In genomic region chr5:53402022-53402421, GRCm38 (mm10) we compare ENCODE assay signal across 19 mouse cellular contexts.
DNase-seq lines count a peak whose midpoint lies in the region; ATAC-seq and TF ChIP-seq lines count a peak whose summit lies in the region.
"Had no signal": no experiment of that assay in that cellular context is flagged by ENCODE, and none has a peak within 500 bp of the region (broad histone marks: within the 10 kb centered on the region; RNA-seq: fewer than 3 reads in every experiment).

No protein-coding gene starts in this region.

- H3K4me3 ChIP-seq in CH12.LX (replicated peaks in 1 of 3; ENCODE audit: low read depth in 2 of 3, low read length in 2 of 3, poor library complexity in 1 of 3) (no peak overlapping the region), macrophage (ENCODE audit: inconsistent target) (no peak overlapping the region)
- no peak overlapping the region for H3K4me3 ChIP-seq in brown adipose tissue, adult 24 weeks (ENCODE audit: insufficient read depth, low read depth, low read length)
- H3K4me3 ChIP-seq in midbrain, embryonic 15.5 days: no peak overlapping the region
- H3K4me3 ChIP-seq: heart, embryonic 13.5 days; hindbrain, embryonic 12.5 days; intestine, embryonic 15.5 days had no signal

- no peak; the same call in none of the 2 replicates for TF ChIP-seq RAD21 in CH12.LX (IDR thresholded peaks at IDR 0.05; ENCODE audit: low read depth, low read length)

- H3K27ac ChIP-seq in CH12.LX (ENCODE audit: insufficient read depth, low read depth) (peak overlapping the region; percentile 90), macrophage (peak overlapping the region; percentile 99)
- peak overlapping the region; percentile 77 for H3K27ac ChIP-seq in brown adipose tissue, adult 24 weeks (replicated peaks; ENCODE audit: low read depth, low read length)
- H3K27ac ChIP-seq in midbrain, embryonic 15.5 days: no peak overlapping the region
- H3K27ac ChIP-seq: heart, embryonic 13.5 days; hindbrain, embryonic 12.5 days; intestine, embryonic 15.5 days had no signal

- H3K36me3 ChIP-seq in CH12.LX (replicated peaks in 1 of 2; ENCODE audit: control insufficient read depth in 1 of 2, insufficient read depth in 1 of 2, low read length in 1 of 2): no peaks in the 10 kb centered on the region
- H3K36me3 ChIP-seq in macrophage (ENCODE audit: inconsistent target): no peaks in the 10 kb centered on the region
- no peaks in the 10 kb centered on the region for H3K36me3 ChIP-seq in midbrain, embryonic 15.5 days (replicated peaks)
- H3K36me3 ChIP-seq: heart, embryonic 13.5 days; hindbrain, embryonic 12.5 days; intestine, embryonic 15.5 days had no signal

- no peaks in the 10 kb centered on the region for H3K79me2 ChIP-seq in CH12.LX (replicated peaks; ENCODE audit: control insufficient read depth, extremely low read depth, insufficient read depth, poor library complexity, severe bottlenecking)
- no peaks in the 10 kb centered on the region for H3K79me2 ChIP-seq in macrophage (ENCODE audit: inconsistent target)

- peak overlapping the region; percentile 80 for H3K4me2 ChIP-seq in CH12.LX (ENCODE audit: insufficient read depth, low read depth, poor library complexity, severe bottlenecking)
- H3K4me2 ChIP-seq in midbrain, embryonic 15.5 days: no peak overlapping the region
- H3K4me2 ChIP-seq: heart, embryonic 13.5 days; hindbrain, embryonic 12.5 days; intestine, embryonic 15.5 days had no signal

- DNase-seq in CD4-positive helper T cell, adult 2 months (ENCODE audit: low read depth, low spot score): peak; percentile 67
- peak; percentile 82 for DNase-seq in CH12.LX (ENCODE audit: extremely low read depth)
- DNase-seq in kidney, adult 8-10 months: no peak
- DNase-seq in thymus, postnatal 25 days: no peak
- DNase-seq: adrenal gland, postnatal 10 days; cerebellum, adult 18-20 months; cerebellum, adult 9-11 months; cerebellum, postnatal 36 days; gastrocnemius, postnatal 36 days; heart, postnatal 36 days; kidney, adult 18-20 months had no signal

- no peaks in the 10 kb centered on the region for H3K27me3 ChIP-seq in CH12.LX (replicated peaks)
- no peaks in the 10 kb centered on the region for H3K27me3 ChIP-seq in midbrain, embryonic 15.5 days (replicated peaks)
- H3K27me3 ChIP-seq: heart, embryonic 13.5 days; hindbrain, embryonic 12.5 days; intestine, embryonic 15.5 days had no signal

- in situ Hi-C loops in CH12.LX (cut with MboI; ENCODE audit: low pct_ligation_motif_present, low pct_unique_long_range_greater_than_20kb, low sequenced_read_pairs): loop anchor here (10.0 kb wide), 2 partner anchors 123 to 193 kb away; no protein-coding TSS in a partner anchor

- H3K4me1 ChIP-seq in CH12.LX (ENCODE audit: control insufficient read depth in 1 of 2, insufficient read depth in 2 of 2): peaks cover 23 to 64% of the 10 kb centered on the region in 2 experiments
- no peaks in the 10 kb centered on the region for H3K4me1 ChIP-seq in brown adipose tissue, adult 24 weeks (ENCODE audit: control insufficient read depth, insufficient read depth, insufficient read length, low read length)
- no peaks in the 10 kb centered on the region for H3K4me1 ChIP-seq in midbrain, embryonic 15.5 days
- H3K4me1 ChIP-seq: heart, embryonic 13.5 days; hindbrain, embryonic 12.5 days; intestine, embryonic 15.5 days had no signal

- no peak for ATAC-seq in midbrain, embryonic 15.5 days (replicated peaks)
- ATAC-seq: forebrain, embryonic 16.5 days; hindbrain, embryonic 16.5 days; intestine, embryonic 15.5 days had no signal

- dilution Hi-C loops in CH12.LX (cut with MboI; ENCODE audit: extremely low pct_ligation_motif_present, extremely low pct_unique_long_range_greater_than_20kb, low sequenced_read_pairs): no loop called here

- 82% methylated on average over 4 of the region's 4 CpGs for WGBS in macrophage (ENCODE audit: missing documents)
- WGBS in midbrain, embryonic 15.5 days: 88% methylated on average over 4 of the region's 4 CpGs

- peak; percentile 86 for TF ChIP-seq EP300 in CH12.LX (IDR thresholded peaks at IDR 0.05; ENCODE audit: low read length)

- TF ChIP-seq CTCF in CH12.LX (conservative IDR thresholded peaks at IDR 0.05 in 1 of 2, IDR thresholded peaks at IDR 0.05 in 1 of 2; ENCODE audit: low read depth in 2 of 2, low read length in 2 of 2): no peak

- H3K9me3 ChIP-seq in CH12.LX (replicated peaks; ENCODE audit: low read length): no peaks in the 10 kb centered on the region
- H3K9me3 ChIP-seq in midbrain, embryonic 15.5 days: no peaks in the 10 kb centered on the region
- H3K9me3 ChIP-seq: heart, embryonic 13.5 days; hindbrain, embryonic 12.5 days; intestine, embryonic 15.5 days had no signal

- H3K9ac ChIP-seq in CH12.LX (ENCODE audit: insufficient read depth, low read depth): peak overlapping the region; percentile 44
- H3K9ac ChIP-seq in midbrain, embryonic 15.5 days: no peak overlapping the region
- H3K9ac ChIP-seq: heart, embryonic 13.5 days; hindbrain, embryonic 12.5 days; intestine, embryonic 15.5 days had no signal

- 0 out of 2 replicates have a peak, but pooled peaks have one; percentile 13 for TF ChIP-seq POLR2A in CH12.LX (IDR thresholded peaks at IDR 0.05; ENCODE audit: low read depth, low read length)

TF ChIP-seq in CH12.LX, 34 proteins besides CTCF, POLR2A, EP300 and RAD21:
- TF ChIP-seq HCFC1 (IDR thresholded peaks at IDR 0.05; ENCODE audit: low read depth, low read length) (no peak), NRF1 (IDR thresholded peaks at IDR 0.05; ENCODE audit: low read depth, low read length) (no peak), MAX (IDR thresholded peaks at IDR 0.05; ENCODE audit: low read length) (no peak), CHD2 (IDR thresholded peaks at IDR 0.05; ENCODE audit: low read length) (peak; percentile 31; the same call in 1 of the 2 replicates), CHD1 (IDR thresholded peaks at IDR 0.05; ENCODE audit: low read depth, low read length) (no peak), MAZ (IDR thresholded peaks at IDR 0.05; ENCODE audit: low read depth, low read length) (peak; percentile 10; the same call in 1 of the 2 replicates), NELFE (IDR thresholded peaks at IDR 0.05; ENCODE audit: low read depth, low read length) (no peak), ZKSCAN1 (IDR thresholded peaks at IDR 0.05; ENCODE audit: borderline replicate concordance, low read depth, low read length) (no peak), MYC (IDR thresholded peaks at IDR 0.05; ENCODE audit: low read depth, low read length) (no peak), UBTF (IDR thresholded peaks at IDR 0.05; ENCODE audit: low read depth, low read length) (no peak), JUND (conservative IDR thresholded peaks at IDR 0.05; ENCODE audit: low read depth, low read length) (peak; percentile 86), MAFK (IDR thresholded peaks at IDR 0.05; ENCODE audit: insufficient replicate concordance, low read length) (peak; percentile 84; the same call in 1 of the 2 replicates), RCOR1 (conservative IDR thresholded peaks at IDR 0.05; ENCODE audit: low read depth, low read length) (peak; percentile 54; the same call in 1 of the 2 replicates), ZC3H11A (IDR thresholded peaks at IDR 0.05; ENCODE audit: low read depth, low read length) (no peak), GABPA (IDR thresholded peaks at IDR 0.05; ENCODE audit: insufficient replicate concordance, low read depth, low read length) (no peak), ZMIZ1 (IDR thresholded peaks at IDR 0.05; ENCODE audit: low read depth, low read length) (no peak), ZNF384 (IDR thresholded peaks at IDR 0.05; ENCODE audit: low read depth, low read length) (no peak), SIN3A (IDR thresholded peaks at IDR 0.05; ENCODE audit: low read length) (no peak), ELF1 (IDR thresholded peaks at IDR 0.05; ENCODE audit: low read depth, low read length) (no peak), SMC3 (IDR thresholded peaks at IDR 0.05; ENCODE audit: low read depth, low read length) (no peak), ETS1 (conservative IDR thresholded peaks at IDR 0.05; ENCODE audit: low read depth, low read length) (peak; percentile 90), BHLHE40 (IDR thresholded peaks at IDR 0.05; ENCODE audit: low read depth, low read length) (peak; percentile 92), KAT2A (IDR thresholded peaks at IDR 0.05; ENCODE audit: insufficient replicate concordance, low read length) (no peak), MEF2A (IDR thresholded peaks at IDR 0.05; ENCODE audit: borderline replicate concordance, low read depth, low read length) (peak; percentile 84), MXI1 (IDR thresholded peaks at IDR 0.05; ENCODE audit: low read depth, low read length) (no peak), USF1 (IDR thresholded peaks at IDR 0.05; ENCODE audit: low read depth, low read length) (no peak), JUN (IDR thresholded peaks at IDR 0.05; ENCODE audit: insufficient read depth, low read depth, low read length) (peak; percentile 70; the same call in 1 of the 2 replicates), POLR2AphosphoS2 (IDR thresholded peaks at IDR 0.05; ENCODE audit: low read depth, low read length) (no peak), E2F4 (IDR thresholded peaks at IDR 0.05; ENCODE audit: insufficient replicate concordance, low read depth, low read length) (no peak), TBP (conservative IDR thresholded peaks at IDR 0.05; ENCODE audit: low read depth, low read length) (no peak), TCF12 (IDR thresholded peaks at IDR 0.05; ENCODE audit: low read depth, low read length) (peak; percentile 67), IRF4 (IDR thresholded peaks at IDR 0.05; ENCODE audit: low read depth, low read length) (peak; percentile 96), USF2 (conservative IDR thresholded peaks at IDR 0.05; ENCODE audit: low read depth, low read length) (no peak), PAX5 (IDR thresholded peaks at IDR 0.05; ENCODE audit: low read length) (no peak)

Comparison
In these comparisons a context has a peak if more than half of its experiments do, and no peak if none do; other contexts are left out.
1. DNase-seq: peak in CD4-positive helper T cell, adult 2 months (single experiment) and CH12.LX (single experiment); none in kidney, adult 8-10 months (0 of 2) and thymus, postnatal 25 days (single experiment).